Mouse (Mus musculus) kidney, adult 2 months (tissue): ENCODE measurements around the gene Ube2o.

Experiments used
- CTCF ChIP-seq: fragments of 200-500 bp; conservative IDR thresholded peaks from 2 replicates; pipeline ENCODE4 v1.5.1; 2011; ENCODE audit warnings: low read depth, mild to moderate bottlenecking, control low read depth, low read length, moderate library complexity, mixed read lengths; ENCODE audit not compliant: insufficient read depth, insufficient read length
- POLR2A ChIP-seq: fragments of 200-500 bp; IDR thresholded peaks from one replicate; pipeline ENCODE4 v1.6.1; 2011; ENCODE audit warnings: low read depth, low read length, control low read depth

DNA sequence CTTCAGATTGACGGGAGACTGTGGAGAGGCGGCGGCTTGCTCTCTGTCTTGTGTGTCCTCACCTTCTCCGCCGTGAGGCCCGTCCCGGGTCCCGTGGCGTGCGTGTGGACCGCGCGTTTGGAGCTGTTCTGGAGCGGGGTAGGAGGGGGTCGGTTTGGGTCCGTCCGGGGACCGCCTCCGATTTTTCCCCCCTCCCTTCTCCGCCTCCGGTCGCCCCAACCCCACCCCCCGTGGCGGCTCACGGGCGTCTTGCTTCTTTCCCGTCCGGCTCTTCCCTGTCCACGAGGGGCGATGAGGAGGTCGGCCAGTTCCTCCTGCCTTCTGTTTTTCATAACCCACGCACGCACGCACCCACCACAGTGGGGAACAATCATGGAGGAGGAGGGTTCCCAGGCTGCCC is 82.7 kb downstream of the Ube2o start:
- TF ChIP-seq POLR2A (no peak), CTCF (no peak)
